Mouse (Mus musculus) layer of hippocampus, adult 9-10 months (tissue): Measurements from ENCODE around the gene Dek.

ENCODE experiments used
- DNase-seq: peaks from one replicate; pipeline ENCODE4 v3.0.0; 2022; ENCODE audit warnings: low spot score

Dek gene

DNA sequence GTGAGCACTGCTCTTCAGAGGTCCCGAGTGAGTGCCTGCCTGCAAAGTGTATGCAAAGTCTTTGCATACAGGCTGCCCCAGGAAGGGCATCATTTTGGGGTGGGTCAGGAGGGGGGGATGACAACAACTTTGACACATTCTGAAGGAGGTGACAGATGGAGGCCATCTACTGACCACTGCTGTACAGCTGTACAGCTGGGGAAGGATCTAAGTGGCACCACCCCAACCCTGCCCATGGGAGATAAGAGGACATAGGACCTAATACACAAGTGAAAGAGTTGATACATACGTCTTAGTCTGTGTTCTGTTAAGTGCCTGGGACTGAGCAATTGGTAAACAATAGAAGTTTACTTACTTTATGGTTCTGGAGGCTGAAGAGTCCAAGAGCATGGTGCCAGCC lies 3.2 kb upstream of the Dek start:
- DNase-seq, result no peak

DNA sequence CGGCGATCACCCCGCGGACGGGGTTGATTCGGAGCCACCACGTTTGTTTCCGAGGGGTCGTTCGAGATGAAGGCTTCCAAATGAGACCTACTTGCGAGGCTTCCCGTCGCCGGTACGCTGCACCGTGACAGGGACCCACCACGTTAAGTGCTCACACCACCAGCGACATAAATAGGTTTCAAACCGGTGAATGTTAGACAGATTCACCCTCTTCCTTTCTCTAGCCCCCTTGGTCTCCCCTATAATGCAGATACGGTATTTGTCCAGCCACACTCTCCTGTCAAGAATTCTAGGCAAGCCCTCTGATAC lies 533 bp upstream of the Dek start:
- no peak for DNase-seq

DNA sequence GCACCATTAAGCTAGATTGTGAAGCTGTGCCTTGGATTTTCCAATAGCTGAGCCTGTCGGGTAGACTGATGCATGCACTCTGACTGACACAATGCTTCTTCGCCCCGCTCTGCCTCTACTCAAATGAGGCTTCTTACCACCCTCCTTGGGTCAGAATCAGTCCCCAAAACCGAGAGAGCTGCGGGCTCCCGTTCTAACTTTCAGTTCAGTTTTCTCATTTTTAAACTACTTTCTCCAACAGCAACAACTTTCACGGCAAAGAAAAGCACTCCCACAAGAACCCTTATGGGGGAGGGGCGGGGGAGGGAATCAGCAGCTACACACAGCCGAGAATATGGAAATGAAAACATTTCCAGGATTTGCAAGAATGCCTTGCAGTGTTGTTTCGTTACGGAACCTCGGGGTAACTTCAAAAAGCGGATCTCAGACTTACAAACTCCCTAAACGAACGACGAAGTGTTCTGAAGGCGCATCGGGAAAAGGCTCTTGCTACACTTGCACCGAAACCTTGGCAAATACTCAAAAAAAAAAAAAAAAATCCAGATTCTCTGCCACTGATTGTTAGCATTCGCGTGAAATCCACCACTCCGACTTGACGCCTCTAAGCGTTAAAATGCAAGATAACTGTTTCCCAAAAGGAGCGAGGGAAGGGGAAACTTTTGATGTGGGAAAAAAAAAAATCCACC lies 1.0 kb downstream of the Dek start:
- no peak for DNase-seq

DNA sequence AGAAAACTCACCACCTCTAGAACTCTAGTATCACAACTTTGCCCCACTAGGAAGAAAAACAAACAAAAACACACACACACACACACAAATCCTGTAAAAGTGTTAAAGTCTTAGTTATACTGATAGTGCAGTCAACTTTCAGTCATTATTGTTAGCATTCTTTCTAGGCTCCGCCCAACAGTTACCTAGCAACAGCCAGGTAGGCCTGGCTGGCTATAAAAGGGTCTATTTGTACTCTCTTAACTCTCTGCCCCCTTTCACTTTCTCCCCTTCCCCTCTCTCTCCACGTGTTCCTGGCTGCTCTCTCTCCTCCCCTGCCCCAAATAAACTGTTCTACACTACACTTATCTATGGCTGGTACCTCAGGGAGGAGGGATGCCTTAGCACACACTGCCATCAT lies 1.9 kb downstream of the Dek start:
- DNase-seq, result no peak

DNA sequence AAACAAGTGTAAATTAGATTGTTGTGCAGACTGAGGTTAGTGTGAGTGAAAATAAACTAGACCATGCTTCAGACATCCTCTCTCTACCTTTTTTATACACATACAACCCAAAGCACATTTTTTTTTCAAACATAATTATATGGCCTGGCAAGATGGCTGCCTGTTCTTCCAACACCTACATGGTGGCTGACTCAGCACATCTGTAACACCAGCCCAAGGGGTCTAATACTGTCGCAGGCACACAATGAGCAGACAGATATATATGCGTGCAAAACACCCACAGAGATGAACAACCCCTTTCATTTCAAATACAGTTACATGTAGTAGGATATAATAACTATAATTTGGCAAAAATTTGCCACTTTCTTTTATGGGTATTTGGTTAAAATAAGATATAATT lies 5.4 kb downstream of the Dek start:
- no peak for DNase-seq

DNA sequence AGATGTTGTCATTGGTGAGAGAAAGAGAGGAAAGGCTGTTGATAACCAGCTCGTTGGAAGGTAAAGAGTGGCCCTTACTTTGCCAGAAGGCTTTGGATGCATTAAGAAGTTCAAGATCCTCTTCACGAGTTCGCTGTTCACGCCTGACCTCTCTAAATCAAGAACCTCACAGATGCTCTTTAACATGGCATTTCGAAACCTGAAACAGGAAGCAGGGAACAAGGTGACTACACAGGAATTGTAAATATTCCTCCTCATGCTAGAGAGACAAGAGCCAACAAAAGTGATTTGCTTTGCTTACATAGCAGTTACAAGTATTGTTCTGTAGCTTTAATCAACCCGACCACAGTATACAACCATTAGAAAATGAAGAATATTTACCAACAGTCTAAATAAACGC lies 6.7 kb downstream of the Dek start:
- no peak for DNase-seq

DNA sequence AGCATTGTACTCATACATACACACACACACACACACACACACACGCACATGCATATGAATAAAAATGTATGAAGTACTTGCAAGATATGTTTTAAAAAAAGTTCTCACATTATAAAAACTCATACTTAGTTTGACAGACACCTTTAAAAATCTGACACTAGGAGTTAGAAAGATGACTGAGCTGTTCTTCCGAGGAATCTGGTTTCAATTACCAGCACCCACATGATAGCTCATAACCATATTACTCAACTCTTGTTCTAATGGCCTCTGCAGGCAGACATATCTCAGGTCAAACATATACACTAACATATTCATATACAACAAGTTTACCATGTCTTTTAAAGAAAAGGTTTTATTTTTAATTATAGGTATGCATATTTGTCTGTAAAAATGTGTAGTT lies 9.4 kb downstream of the Dek start:
- no peak for DNase-seq

DNA sequence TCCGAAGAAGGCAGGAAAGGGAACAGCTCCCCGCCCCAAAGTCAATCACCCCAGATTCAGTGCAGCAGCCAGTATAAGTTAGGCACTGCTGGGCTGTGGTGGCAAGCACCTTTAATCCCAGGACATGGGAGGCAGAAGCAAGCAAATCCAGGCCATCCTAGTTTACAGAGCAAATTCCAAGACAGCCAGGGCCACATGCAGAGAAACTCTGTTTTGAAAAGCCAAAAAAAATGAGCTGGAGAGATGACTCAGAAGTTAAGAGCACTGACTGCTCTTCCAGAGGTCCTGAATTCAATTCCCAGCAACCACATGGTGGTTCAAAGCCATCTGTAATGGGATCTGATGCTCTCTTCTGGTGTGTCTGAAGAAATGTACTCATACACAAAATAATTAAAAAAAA lies 12.2 kb downstream of the Dek start:
- no peak for DNase-seq

DNA sequence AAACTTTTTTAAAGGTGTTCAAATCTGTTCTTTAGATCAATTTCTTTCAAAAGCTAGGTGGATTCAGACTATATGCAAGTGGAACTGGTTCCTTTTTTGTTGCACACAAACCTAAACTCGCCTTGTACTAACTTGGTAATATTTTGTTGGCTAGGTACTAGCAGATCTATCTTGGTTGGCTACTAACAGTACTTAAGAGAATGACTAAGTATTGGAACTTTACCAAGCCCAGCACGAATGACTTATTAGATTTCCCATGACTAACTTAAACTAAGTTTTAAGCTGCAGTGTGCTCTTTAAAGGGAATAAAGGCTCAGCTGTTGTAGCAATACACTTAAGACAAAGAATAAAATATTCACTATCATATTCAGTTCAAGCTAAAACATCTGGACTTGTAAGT lies 16.7 kb downstream of the Dek start:
- DNase-seq, result no peak

DNA sequence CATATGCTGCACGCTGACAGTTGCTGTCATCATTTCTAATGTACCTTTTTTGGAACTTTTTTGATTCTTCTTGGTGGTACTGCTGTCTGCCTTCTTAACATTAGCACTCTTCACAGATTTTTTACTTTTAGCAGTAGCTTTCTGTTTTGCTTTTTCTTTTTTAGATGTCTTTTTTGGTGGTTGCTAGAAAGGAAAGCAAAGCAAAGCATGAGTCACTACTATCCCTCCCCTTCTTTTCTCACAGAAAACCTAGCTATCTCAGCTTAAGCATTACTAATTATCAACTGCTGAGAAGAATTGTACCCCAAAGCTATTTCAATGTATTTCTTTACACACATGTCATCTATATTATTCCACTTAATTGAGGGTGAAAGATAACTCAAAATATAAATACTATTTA lies 17.6 kb downstream of the Dek start:
- DNase-seq, result no peak

DNA sequence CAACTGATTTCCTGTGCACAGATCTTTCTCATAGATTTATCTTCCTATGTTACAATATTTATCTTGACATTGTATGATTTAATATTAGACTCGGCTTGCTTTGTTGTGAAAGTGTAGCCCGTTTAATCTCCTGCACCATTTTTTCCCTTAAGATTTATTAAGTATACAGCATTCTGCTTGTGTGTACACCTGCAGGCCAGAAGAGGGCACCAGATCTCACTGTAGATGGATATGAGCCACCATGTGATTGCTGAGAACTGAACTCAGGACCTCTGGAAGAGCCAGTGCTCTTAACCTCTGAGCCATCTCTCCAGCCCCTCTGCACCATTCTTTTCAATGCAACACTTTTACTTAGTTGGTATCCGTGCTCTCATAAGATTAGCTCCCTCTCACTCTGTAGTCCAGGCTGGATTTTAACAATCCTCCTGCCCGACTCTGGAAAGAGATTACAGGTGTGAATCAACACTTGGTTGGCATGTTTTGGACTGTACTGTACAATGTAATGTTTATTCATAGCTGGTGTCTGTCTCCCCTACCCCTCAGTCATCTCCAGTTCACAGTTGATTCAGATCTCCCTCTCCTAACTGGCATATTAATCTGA lies 25.0 kb downstream of the Dek start:
- no peak for DNase-seq

DNA sequence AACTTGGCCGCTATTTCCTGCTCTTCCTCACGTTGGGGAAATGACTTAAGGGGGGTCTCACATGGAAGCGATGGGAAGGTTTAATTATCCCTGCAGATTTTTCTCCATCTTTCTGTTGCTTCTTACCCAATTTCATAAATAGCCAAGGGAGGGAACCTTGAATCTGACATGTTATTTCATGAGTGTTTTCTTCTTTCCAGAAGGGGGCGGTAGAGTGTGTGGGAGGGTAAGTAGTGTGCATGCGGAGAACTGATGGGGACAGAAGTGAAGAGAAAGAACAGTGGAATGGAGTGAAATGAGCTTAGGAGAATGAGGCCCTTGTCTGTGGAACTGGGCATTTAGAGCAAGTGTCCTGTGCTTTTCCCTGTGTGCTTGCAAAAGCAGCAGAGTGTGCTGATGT lies 27.2 kb downstream of the Dek start:
- no peak for DNase-seq

DNA sequence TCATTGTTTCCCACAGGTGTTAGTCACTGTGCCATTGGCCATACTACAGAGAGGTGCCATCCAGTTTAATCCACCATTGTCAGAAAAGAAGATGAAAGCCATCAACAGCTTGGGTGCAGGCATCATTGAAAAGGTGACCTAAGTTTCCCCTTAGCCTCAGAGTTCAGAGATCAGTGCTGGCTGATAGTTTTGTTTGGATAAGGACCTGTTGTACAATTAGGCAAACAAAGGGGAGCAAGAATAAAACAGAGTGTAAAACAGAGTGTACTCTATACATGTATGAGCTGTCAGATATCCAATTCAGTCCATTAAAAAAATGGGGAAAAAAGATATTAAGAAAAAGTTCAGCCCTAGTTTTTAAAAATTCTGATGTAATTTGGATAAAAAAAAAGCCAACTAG lies 28.6 kb downstream of the Dek start:
- no peak for DNase-seq

DNA sequence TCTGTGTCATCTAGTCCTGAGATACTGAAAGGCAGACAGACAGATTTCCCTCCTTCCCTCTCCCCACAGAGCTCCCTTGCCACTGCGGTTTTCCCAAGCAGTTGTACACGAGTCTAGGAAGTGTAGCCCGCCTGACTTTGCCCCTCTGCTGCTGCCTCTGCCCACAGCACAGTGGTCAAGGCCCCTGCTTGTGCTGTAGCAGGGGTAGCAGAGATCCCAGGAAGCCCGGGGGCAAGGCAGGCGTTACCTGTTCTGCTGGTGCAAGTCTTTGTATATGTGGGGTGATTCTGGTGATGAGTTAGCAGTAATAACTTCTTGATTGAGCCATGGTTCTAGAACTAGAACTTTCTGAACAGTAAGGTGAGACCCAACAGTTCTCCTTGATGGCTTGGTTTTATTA lies 29.8 kb downstream of the Dek start:
- no peak for DNase-seq

DNA sequence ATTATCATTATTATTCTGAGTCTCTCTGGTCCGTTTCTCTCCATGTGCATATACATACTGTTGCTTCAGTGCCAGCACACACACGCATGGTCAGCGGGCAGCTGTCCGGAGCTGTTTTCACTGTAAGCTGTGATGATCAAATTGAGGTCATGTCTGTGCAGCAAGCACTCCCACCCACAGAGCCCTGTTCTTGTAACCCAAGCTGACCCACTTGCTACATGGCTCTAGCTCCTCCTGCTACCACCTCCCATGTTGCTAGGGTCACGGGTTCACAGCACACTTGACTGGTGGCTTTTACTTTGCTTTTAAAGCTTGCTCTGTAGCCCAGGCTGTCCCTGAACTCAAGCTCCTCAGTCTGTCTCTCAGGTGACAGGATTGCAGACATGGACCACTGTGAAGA lies 33.5 kb downstream of the Dek start:
- no peak for DNase-seq

DNA sequence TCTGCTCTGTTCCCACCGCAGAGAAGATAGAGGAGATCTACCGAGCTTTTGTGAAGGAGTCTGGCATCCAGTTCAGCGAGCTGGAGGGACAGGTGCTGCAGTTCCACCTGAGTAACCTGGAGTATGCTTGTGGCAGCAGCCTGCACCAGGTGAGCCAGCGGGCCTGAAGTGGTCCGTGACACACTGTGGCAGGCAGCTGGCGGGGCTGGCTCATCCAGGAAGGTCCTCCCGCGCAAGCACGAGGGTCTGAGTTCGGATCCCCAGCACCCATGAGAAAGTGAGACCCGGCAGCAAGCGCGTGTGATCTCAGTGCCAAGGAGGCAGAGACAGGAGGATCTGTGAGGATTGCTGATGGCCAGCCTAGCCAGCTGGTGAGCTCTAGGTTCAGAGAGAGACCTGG lies 34.1 kb downstream of the Dek start:
- no peak for DNase-seq

DNA sequence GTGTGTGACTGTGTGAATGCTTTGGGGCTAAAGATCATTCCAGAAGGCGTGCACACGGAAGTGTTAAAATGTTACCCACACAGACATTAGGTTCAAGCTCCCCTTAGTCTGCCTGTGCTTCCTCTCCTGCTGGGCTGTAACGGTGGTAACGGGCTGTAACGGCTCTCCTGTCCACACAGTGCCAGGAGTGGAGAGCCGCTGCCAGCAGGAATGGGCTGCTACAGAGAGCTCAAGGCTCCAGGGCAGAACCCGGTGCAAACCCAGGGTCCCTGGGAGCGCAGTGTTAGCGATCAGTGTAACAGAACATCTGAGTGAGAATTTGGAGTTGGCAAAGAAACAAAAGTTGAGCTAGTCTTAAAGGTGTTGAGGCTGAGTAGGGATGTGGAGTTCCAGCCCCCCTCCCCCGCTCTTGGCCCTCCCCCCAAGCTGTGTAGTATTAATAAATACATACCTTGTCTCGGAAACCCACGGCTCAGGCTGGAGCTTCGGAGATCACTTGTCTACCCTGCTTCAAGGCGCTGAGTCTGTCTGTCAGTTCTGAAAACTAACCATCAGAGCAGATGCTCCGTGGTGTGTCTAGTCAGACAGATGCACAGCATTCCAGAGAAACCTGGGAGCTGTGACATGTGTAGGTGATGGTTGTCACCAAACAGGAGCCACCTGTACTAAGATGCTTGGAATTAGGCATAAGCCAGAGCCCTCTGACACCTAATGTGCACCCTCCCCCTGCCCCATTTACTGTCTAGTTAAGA lies 35.5 kb downstream of the Dek start:
- no peak for DNase-seq

DNA sequence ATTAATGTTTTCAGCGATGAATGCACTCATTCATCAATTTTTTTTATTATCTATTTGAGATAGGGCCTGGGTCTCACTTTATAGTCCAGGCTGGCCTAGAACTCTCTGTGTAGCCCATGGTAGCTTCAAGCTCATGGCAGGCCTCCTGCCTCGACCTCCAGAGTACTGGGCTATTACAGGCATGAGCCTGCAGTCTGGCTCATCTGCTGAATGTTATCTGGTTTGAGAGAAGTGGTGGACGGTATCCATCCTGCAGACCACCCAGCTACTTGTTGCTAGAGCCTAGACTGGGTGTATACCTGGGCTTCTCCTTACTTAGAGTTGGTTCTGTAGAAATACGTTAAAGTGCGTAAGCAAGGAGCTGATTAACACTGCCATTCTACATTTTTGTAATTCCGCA lies 39.0 kb downstream of the Dek start:
- no peak for DNase-seq

DNA sequence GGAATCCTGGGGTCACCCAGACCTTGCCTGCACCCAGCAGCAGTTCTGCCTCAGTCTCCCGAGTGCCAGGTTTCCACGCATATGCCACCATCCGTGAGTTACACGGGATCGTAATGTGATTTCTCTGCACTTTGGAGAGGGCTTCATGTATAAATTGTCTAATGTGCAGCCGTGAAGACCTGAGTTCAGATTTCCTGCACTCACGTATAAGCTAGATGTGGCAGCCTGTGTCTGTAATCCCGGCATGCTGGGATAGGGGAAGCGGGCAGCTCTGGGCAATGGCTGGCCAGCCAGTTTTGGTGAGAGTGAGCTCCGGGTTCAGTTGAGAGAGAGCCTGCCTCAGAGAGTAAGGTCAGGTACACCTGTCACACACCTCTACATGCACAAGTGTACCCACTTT lies 39.5 kb downstream of the Dek start:
- no peak for DNase-seq

DNA sequence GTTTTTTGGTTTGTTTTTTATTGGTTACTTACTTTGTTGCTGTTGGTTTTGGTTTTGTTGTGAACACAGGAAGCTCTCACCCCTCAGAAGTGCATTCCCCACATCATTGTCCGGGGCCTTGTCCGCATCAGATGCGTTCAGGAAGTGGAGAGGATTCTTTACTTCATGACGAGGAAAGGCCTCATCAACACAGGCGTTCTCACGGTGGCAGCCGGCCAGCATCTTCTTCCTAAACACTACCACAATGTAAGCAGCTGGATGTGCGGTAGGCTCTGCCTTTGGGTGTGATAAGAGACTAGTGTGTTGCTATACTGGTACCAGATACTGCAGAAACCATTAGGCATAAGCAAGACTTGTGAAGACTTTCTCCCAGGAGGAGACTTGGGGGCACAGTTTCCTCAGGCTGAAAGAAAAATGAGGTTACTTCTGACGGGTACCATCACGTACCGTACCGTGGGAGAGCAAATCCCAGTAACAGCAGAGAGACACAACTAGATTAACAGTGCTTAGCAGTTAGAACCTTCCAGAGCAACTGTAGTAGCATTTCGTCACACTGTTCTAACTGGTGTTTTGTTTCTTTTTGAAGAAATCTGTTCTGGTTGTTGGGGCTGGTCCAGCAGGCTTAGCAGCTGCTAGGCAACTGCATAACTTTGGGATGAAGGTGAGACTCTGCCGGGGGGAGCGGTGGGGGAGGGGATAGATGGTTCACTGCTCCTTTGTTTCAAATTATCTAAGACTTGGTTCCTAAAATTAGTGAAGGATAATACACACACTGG lies 41.8 kb downstream of the Dek start:
- no peak for DNase-seq

DNA sequence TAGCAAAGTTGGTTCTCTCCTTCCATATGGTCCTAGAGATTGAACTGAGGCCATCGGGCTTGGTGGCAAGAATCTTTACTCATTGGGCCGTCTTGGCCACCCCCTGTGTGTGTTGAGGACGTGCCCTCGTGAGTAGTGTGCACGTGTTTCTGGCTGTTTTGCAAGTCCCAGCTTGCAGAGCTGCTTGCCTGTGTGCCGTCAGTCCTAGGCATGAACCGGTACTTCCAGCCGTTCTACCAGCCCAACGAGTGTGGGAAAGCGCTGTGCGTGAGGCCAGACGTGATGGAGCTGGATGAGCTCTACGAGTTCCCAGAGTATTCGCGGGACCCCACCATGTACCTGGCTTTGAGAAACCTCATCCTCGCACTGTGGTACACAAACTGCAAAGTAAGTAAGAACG lies 43.2 kb downstream of the Dek start:
- DNase-seq, result no peak

DNA sequence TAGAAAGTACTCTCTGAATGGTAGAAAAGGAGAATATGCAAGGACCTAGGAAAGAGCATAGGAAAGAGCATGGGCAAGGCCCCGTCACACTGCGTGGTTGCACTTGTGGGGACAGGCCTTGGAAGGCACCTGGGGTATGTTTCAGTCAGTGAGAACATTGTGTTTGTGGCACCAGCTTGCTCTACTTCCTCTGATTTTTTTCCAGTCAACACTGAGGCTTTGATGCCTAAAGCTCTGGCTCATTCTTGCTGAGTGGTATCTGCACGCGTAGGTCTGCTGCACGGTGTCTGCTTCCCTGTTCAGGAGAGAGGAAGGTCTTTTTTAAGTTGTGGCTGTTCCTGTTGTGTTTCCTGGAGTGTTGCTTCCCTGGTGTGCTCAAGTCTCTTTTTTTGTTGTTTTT lies 49.2 kb downstream of the Dek start:
- DNase-seq, result no peak

DNA sequence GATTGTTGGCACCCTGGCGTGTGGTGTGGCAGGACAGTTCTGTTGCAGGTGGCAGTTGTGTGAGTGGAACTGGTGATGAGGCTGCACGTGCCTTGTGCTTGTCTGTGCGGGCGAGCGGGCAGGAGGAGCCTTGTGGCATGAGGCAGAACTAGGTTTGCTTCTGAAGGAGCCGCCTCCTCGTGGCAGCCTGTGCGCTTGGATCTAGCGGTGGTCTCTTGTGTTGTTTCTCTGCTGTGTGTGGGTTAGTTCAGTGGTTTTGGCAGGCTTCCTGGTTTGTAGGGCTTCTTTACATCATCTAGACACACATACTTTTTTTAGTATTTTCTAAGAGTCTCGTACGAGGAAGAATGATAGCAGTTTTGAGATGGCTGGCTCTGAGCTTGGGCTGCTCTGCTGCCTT lies 49.9 kb downstream of the Dek start:
- no peak for DNase-seq
